ENCODE assay signal across 29 mouse cellular contexts in the genomic region with DNA sequence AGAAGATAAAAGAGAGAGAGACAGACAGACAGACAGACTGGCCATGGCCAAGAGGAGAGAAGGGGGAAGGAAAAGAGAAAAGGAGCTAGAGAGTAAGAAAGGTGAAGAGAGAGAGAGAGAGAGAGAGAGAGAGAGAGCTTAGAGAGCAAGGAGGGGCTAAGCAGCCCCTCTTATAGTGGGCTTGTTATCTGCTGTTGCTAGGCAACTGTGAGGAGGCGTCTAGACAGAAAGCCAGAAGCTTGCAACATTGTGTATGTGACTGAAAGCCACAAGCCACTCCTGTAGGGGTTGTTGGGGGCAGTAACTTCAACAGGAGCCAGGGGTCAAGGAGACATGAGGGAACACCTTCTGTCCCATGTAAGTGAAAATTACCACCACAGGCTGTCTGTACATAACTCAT. TPM values are rescaled to one million over a fixed set of nuclear protein-coding genes. Genes with fewer than 3 reads are reported as not detected.
DNase-seq lines count a peak whose midpoint lies in the region; ATAC-seq and TF ChIP-seq lines count a peak whose summit lies in the region.
"Had no signal": no experiment of that assay in that cellular context is flagged by ENCODE, and none has a peak within 500 bp of the region (broad histone marks: within the 10 kb centered on the region; RNA-seq: fewer than 3 reads in every experiment).

No protein-coding gene starts in this region.

- H3K9me3 ChIP-seq in lung, embryonic 14.5 days (ENCODE audit: low read depth, low read length), result no peaks in the 10 kb centered on the region
- H3K9me3 ChIP-seq in forebrain, embryonic 16.5 days (ENCODE audit: control insufficient read depth, low read length), result no peaks in the 10 kb centered on the region
- H3K9me3 ChIP-seq in hindbrain, embryonic 13.5 days, result no peaks in the 10 kb centered on the region
- H3K9me3 ChIP-seq: heart, embryonic 13.5 days; stomach, embryonic 15.5 days had no signal

- no peak overlapping the region for H3K4me2 ChIP-seq in lung, embryonic 14.5 days
- H3K4me2 ChIP-seq in forebrain, embryonic 16.5 days (ENCODE audit: low read length), result no peak overlapping the region
- no peak overlapping the region for H3K4me2 ChIP-seq in hindbrain, embryonic 13.5 days
- H3K4me2 ChIP-seq: heart, embryonic 13.5 days; stomach, embryonic 15.5 days had no signal

- intact Hi-C loops in left cerebral cortex, adult 2 months (cut with DNase I), result no loop called here

- H3K4me3 ChIP-seq in lung, embryonic 14.5 days (ENCODE audit: low read depth, low read length), result no peak overlapping the region
- no peak overlapping the region for H3K4me3 ChIP-seq in forebrain, embryonic 16.5 days (replicated peaks; ENCODE audit: low read length)
- H3K4me3 ChIP-seq in left cerebral cortex, adult 2 months, result no peak overlapping the region
- H3K4me3 ChIP-seq in hindbrain, embryonic 13.5 days, result no peak overlapping the region
- H3K4me3 ChIP-seq: heart, embryonic 13.5 days; layer of hippocampus, adult 2 months; megakaryocyte, embryonic 14.5 days; stomach, embryonic 15.5 days had no signal

- no peak overlapping the region for H3K9ac ChIP-seq in lung, embryonic 14.5 days
- H3K9ac ChIP-seq in forebrain, embryonic 16.5 days (replicated peaks; ENCODE audit: low read depth, low read length), result no peak overlapping the region
- H3K9ac ChIP-seq in hindbrain, embryonic 13.5 days, result no peak overlapping the region
- H3K9ac ChIP-seq: heart, embryonic 13.5 days; stomach, embryonic 15.5 days had no signal

- H3K4me1 ChIP-seq in lung, embryonic 14.5 days (ENCODE audit: insufficient read depth), result no peaks in the 10 kb centered on the region
- no peaks in the 10 kb centered on the region for H3K4me1 ChIP-seq in forebrain, embryonic 16.5 days (replicated peaks; ENCODE audit: control insufficient read depth, insufficient read depth, low read length)
- no peaks in the 10 kb centered on the region for H3K4me1 ChIP-seq in hindbrain, embryonic 13.5 days (replicated peaks)
- H3K4me1 ChIP-seq: heart, embryonic 13.5 days; megakaryocyte, embryonic 14.5 days; stomach, embryonic 15.5 days had no signal

- no peak for TF ChIP-seq CTCF in lung, embryonic 14.5 days (IDR thresholded peaks at IDR 0.05; ENCODE audit: low read depth)
- no peak for TF ChIP-seq CTCF in brain, embryonic 14.5 days (IDR thresholded peaks at IDR 0.05; ENCODE audit: borderline replicate concordance, extremely low read depth, insufficient read depth, insufficient read length)
- TF ChIP-seq CTCF in left cerebral cortex, adult 2 months (IDR thresholded peaks at IDR 0.05), result no peak

- 12% methylated on average over 1 of the region's 1 CpGs for WGBS in lung, embryonic 14.5 days
- 11% methylated on average over 1 of the region's 1 CpGs for WGBS in forebrain, embryonic 16.5 days
- WGBS in hindbrain, embryonic 13.5 days, result 17% methylated on average over 1 of the region's 1 CpGs

- peak; percentile 58; the same call in 1 of the 2 replicates for ATAC-seq in lung, embryonic 14.5 days (ENCODE audit: insufficient read depth)
- ATAC-seq in forebrain, embryonic 16.5 days, result peak; percentile 70
- ATAC-seq in hindbrain, embryonic 13.5 days (ENCODE audit: low FRiP score), result no peak
- ATAC-seq: hindbrain, embryonic 16.5 days had no signal

- no peaks in the 10 kb centered on the region for H3K27me3 ChIP-seq in lung, embryonic 14.5 days (ENCODE audit: insufficient read depth, low read length)
- no peaks in the 10 kb centered on the region for H3K27me3 ChIP-seq in forebrain, embryonic 16.5 days (replicated peaks; ENCODE audit: control insufficient read depth, insufficient read depth, low read length)
- no peaks in the 10 kb centered on the region for H3K27me3 ChIP-seq in hindbrain, embryonic 13.5 days
- H3K27me3 ChIP-seq: heart, embryonic 13.5 days; megakaryocyte, embryonic 14.5 days; stomach, embryonic 15.5 days had no signal

- no peaks in the 10 kb centered on the region for H3K36me3 ChIP-seq in lung, embryonic 14.5 days (ENCODE audit: insufficient read depth)
- H3K36me3 ChIP-seq in forebrain, embryonic 16.5 days (ENCODE audit: control insufficient read depth, insufficient read depth), result no peaks in the 10 kb centered on the region
- H3K36me3 ChIP-seq in hindbrain, embryonic 13.5 days, result no peaks in the 10 kb centered on the region
- H3K36me3 ChIP-seq: heart, embryonic 13.5 days; stomach, embryonic 15.5 days had no signal

- no peak for TF ChIP-seq POLR2A in brain, embryonic 14.5 days (IDR thresholded peaks at IDR 0.05; ENCODE audit: borderline replicate concordance, extremely low read depth, insufficient read depth, insufficient read length, poor library complexity, severe bottlenecking)

- DNase-seq in lung, embryonic 14.5 days, result peak; percentile 24
- DNase-seq in lung, postnatal 10 days, result no peak
- DNase-seq in R1 (ENCODE audit: low read depth, low spot score), result peak; percentile 52
- DNase-seq in brain, embryonic 14.5 days (ENCODE audit: low read depth), result peak; percentile 23
- no peak for DNase-seq in left cerebral cortex, adult 2 months (ENCODE audit: extremely low spot score in 1 of 2, low spot score in 2 of 2)
- no peak for DNase-seq in frontal cortex, postnatal 14 days (ENCODE audit: low spot score in 2 of 2)
- DNase-seq: adrenal gland, adult 8-10 months; cerebellum, adult 9-11 months; gastrocnemius, postnatal 10 days; heart, adult 18-20 months; heart, postnatal 36 days; kidney, adult 2 months; kidney, postnatal 14 days; layer of hippocampus, postnatal 36 days; liver; right cerebral cortex, postnatal 14 days; spleen, adult 18-20 months; thymus, adult 2 months had no signal

- no peak overlapping the region for H3K27ac ChIP-seq in lung, embryonic 14.5 days (ENCODE audit: low read depth)
- H3K27ac ChIP-seq in forebrain, embryonic 16.5 days (ENCODE audit: low read length), result no peak overlapping the region
- H3K27ac ChIP-seq in left cerebral cortex, adult 2 months, result no peak overlapping the region
- no peak overlapping the region for H3K27ac ChIP-seq in hindbrain, embryonic 13.5 days
- H3K27ac ChIP-seq: heart, embryonic 13.5 days; layer of hippocampus, adult 2 months; stomach, embryonic 15.5 days had no signal

RNA-seq across cellular contexts. Expression of a gene that starts 25.3 kb away (rescaled TPM):
- polyA plus RNA-seq in lung, embryonic 14.5 days (2014; fragmentation: Nextera tagmentation; extraction: Ambion mirVana), result not detected in 2 replicates
- polyA plus RNA-seq in brain, embryonic 14.5 days (2012; rRNA removed), result not detected in 2 replicates
- not detected in 2 replicates for polyA plus RNA-seq in forebrain, embryonic 16.5 days (2015; fragmentation: Nextera tagmentation; extraction: Ambion mirVana)
- 1 to 10 TPM; 1.4 to 1.7 TPM for total RNA-seq in left cerebral cortex, adult 2 months (2021)
- polyA plus RNA-seq in hindbrain, embryonic 13.5 days (2015; fragmentation: Nextera tagmentation; extraction: Ambion mirVana), result not detected in 2 replicates
- total RNA-seq: adrenal gland, adult 8-10 months; gastrocnemius, postnatal 10 days; heart, adult 18-20 months; heart, postnatal 36 days had no signal
- polyA plus RNA-seq: cortical plate, adult 2 months; heart, embryonic 13.5 days; hindbrain, embryonic 16.5 days; kidney, adult 2 months; liver, embryonic 16.5 days; stomach, embryonic 15.5 days; thymus, adult 2 months; urinary bladder, adult 2 months had no signal

RNA-seq across cellular contexts. Expression of a gene that starts 45.7 kb away (rescaled TPM):
- not detected in 2 replicates for polyA plus RNA-seq in lung, embryonic 14.5 days (2014; fragmentation: Nextera tagmentation; extraction: Ambion mirVana)
- not detected in 2 replicates for polyA plus RNA-seq in brain, embryonic 14.5 days (2012; rRNA removed)
- polyA plus RNA-seq in forebrain, embryonic 16.5 days (2015; fragmentation: Nextera tagmentation; extraction: Ambion mirVana), result not detected in 2 replicates
- not detected for total RNA-seq in left cerebral cortex, adult 2 months (2021)
- not detected in 2 replicates for polyA plus RNA-seq in hindbrain, embryonic 13.5 days (2015; fragmentation: Nextera tagmentation; extraction: Ambion mirVana)
- total RNA-seq: gastrocnemius, postnatal 10 days; heart, adult 18-20 months; heart, postnatal 36 days; layer of hippocampus, adult 2 months; layer of hippocampus, postnatal 36 days; left cerebral cortex, postnatal 36 days had no signal
- polyA plus RNA-seq: heart, embryonic 13.5 days; hindbrain, embryonic 16.5 days; kidney, adult 2 months; liver, embryonic 16.5 days; stomach, embryonic 15.5 days; thymus, adult 2 months; urinary bladder, adult 2 months had no signal

Comparison
In these comparisons a context has a peak if more than half of its experiments do, and no peak if none do; other contexts are left out.
1. DNase-seq: peak in lung, embryonic 14.5 days (single experiment), R1 (single experiment) and brain, embryonic 14.5 days (single experiment); none in lung, postnatal 10 days (single experiment), left cerebral cortex, adult 2 months (0 of 2) and frontal cortex, postnatal 14 days (0 of 2).